Mouse (Mus musculus) layer of hippocampus, adult 9-10 months (tissue): ENCODE measurements around the gene Ltbp1.
"Not testable (repeated sequence)": the region's sequence is repeated elsewhere in the genome, so short reads cannot be mapped to it uniquely, and the experiment has no call there.

Source experiments
- DNase-seq: peaks from one replicate; pipeline ENCODE4 v3.0.0; 2022; ENCODE audit warnings: low spot score

Gene Ltbp1

DNA sequence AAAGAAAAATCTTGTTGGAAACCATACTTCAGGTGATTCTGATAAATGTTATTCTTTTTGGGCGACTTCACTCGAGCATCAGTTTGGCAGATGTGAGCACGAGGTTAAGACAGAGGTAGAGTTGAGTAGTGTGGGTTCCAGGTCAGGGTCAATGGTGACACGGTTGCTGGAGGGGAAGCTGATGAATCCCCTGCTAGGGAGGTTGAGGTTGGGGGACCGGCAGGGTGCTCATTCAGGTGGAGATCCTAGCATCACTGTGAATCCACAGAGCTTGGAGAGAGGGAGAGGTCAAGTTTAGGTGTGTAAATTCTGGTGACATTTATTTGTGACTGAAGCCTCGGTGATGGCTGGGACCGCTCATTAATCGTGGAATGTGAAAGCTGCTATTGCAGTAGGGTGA lies 110.2 kb downstream of the Ltbp1 start:
- no peak for DNase-seq

DNA sequence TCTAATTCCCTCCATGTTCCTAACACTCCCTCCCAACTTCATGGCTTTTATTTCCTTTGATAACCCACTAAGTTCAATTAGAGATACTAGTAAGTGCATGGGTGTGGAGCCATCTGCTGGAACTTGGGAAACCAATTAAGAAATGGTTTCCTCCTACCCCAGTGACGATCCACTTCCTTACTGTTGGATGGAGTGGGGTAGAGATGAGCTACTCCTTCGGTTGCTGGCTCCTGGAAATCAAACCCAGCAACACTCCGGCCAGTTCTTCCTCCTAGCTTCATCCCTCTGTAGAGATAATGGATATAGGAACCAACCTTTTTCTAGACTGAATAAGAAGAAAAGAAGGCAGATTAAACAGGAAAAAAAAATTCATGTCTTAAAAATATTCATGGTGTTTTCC lies 113.5 kb downstream of the Ltbp1 start:
- no peak for DNase-seq

DNA sequence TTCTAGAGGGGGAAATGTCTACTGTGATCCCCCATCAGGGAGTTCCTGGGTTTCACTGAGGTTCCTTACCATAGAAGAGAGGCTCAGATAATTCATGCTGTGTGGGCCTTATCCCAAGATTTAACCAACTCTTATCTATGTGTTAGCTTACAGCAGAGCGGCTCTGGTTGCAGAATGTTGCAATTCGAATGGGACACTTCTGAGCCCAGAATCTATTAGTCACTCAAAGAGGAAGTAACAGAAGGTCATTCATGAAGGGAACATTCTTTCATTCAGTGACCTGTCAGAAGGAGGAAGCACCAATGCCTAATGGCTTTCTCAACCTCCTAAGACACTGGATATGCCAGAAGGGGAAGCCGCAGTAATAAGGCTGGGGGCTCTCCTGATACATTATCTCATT lies 114.1 kb downstream of the Ltbp1 start:
- DNase-seq = no peak

DNA sequence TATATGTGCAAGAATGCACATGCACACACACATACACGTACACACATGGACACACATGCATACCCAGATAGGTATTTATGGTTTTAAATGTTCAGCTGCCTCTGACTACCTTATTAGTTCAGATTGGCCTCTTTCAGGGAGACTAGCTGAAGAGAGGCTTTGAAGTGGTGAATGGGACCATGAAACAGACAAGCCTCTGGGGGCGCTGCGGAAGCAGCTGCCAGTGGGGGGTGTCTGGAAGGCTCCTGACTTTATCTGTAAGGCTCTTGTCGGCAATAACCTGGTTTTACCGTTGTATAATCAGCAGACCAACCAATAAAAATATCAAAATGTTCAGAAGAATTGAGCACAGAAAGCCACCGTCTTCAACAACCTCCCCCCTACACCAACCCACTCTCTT lies 114.7 kb downstream of the Ltbp1 start:
- no peak for DNase-seq

DNA sequence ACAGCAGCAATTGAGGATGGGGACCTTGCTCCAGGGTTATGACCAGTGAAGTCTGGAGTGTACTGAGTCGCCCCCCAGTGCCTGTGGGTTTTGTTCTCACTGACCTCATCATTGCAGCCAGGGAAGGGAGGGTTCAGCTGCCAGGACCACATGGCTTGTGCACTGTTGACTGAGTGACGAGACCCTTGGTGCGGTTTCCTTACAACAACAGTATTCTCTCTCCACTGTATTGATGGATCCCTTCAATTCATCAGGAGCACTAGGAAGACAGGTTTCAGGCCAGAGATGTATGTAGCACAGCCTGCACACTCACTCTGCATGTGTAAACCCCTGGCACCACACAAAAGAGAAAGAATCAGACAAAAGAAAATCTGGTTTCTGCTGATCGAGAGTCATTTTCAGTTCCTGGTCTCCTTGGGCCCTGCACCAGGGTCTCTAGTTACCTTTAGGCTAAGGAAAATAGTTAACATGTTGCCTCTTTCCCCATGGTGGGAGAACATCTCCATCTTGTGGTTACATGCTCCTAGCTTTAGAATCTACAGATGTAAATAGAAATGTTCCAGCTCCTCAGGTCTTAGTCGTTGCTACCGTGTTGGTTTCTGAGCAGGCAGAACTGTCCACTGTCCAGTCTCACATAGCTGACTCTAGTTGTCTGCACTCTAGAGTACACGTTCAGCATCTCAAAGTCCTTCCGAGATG lies 117.4 kb downstream of the Ltbp1 start:
- no peak for DNase-seq

DNA sequence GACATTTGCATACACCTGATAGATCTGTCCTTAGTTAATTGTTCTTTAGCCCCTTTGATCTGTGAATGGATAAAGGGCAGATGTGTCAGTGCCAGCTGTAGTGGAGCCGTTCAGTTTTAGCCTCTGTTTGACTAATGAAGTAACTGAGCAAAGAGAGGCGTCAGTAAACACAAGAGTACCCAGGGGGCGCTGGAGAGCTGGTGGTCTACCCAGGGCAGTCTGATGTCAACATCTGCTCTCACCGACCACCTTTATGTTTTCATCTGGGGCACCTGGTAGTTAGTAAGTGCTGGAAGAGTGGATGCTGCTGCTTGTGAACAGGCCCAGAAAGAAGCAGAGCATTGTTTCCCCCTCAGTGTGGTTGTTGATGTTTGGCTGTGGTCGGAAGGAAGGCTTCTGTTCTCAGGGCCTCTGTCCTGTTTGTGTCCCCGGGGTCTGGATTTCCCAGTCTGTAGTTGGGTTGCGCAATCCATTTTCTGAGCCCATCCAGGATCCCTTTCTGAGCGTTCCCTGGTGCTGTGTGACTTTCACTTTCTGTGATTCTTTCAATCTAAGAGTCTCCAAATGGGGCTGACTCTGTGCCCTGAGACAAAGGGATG lies 123.1 kb downstream of the Ltbp1 start:
- no peak for DNase-seq

DNA sequence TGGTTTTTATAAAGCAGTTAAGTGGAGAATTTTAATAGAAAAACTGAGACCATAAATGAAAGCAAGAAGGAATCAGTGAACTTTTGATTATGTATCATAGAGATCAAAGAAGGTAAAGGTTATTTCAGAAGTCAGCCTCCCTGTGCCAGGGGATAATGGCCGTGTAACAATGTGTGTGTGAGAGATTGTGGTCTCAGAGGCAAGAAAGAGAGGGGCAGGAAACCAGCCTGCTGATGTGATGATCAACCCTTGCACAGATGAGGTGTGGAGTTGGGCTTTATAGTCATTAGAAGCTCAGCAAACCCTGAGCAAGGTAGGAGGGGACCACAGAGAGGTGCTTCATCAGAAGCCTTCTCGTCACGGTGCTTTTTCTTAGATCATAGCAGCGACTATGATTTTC lies 128.6 kb downstream of the Ltbp1 start:
- no peak for DNase-seq

DNA sequence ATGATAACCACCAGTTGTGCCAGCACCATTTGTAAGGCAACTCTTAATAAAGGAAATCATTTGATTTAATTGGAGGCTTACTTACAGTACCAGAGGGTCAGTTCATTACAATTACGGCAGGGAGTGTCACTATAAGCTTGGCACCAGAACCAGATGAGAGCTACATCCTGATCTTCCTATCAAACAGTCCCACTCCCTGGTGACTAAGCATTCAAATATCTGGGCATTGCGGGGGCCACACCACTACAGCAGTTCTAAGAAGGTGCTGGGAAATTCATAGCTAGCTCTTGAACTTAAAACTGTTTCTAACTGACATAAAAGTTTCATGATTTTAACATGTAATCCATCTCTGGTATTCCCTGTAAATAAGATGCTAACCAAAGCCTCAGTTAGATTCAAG lies 134.4 kb downstream of the Ltbp1 start:
- DNase-seq = no peak

DNA sequence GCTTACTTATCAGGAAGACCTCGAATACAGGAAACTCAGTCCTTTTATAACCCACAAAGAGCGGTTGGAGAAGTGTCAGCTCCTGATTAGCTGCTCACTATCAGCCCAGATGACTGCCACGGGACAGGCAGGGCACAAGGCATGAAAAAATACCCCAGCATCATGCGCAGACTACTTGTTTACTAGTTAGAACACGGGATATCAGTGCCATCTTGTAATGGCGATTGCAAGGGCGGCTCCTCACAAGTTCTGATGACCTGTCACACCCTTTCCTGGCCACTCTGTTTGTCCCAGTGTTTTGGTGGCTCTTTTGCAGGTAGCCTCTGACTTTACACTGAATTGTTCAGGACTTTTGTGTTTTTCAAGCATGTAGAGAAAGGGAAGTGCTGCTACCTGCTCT lies 137.5 kb downstream of the Ltbp1 start:
- DNase-seq = not testable (repeated sequence)

DNA sequence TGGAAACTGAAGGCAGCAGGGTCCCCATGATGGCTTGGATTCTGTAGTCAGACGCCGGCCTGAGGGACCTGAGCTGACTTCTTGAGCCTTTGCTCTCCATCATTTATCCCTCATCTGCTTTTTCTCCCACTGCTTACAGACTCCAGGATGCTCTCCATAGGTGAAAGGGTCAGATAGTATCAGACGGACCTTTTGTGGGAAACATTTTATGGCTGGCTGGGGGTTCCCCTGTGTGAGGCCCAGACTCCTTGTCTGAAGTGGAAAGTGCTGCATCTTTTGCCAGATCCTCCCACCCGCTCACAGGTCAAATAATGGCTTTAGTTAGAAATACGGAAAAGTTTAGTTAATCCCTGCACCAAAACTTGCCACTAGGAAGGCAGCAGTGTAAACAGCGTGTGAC lies 138.6 kb downstream of the Ltbp1 start:
- no peak for DNase-seq

DNA sequence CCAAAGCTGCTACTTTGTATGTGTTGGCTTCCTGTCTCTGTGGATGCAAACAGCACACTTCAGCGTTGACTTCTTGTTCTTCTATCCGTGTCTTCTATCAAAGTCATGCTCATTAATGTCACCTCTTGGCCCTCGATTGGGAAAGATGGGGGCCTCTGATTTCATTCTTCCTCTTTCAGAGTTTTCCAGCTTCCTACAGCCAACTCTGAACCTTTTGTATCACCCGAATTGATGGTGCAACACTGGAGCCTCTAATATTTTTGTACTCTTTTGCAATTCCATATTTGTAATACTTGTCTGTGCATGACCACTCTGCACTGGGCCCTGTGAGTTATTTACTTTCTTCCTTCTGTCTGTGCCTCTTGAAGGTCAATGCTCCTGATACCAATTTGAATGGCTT lies 141.8 kb downstream of the Ltbp1 start:
- DNase-seq = no peak

DNA sequence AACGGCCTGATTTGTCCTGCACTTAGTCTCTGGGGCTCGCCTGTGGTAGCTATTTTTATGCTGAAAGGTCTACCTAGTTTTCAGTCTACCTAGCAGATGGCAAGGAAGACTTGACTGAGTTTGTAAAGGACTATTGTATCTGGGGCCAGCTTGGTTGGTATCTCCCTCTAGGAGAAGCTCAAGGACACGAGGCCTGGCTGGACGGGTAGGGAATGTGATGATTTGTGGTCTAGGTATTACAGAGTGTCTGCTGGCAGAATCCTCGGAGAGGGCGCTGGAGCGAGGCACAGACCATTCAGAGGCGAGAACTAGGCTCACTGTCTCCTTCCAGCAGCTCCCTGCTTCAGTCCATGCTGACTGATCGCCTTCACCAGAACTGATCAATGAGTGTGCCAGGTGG lies 146.4 kb downstream of the Ltbp1 start:
- DNase-seq = no peak

DNA sequence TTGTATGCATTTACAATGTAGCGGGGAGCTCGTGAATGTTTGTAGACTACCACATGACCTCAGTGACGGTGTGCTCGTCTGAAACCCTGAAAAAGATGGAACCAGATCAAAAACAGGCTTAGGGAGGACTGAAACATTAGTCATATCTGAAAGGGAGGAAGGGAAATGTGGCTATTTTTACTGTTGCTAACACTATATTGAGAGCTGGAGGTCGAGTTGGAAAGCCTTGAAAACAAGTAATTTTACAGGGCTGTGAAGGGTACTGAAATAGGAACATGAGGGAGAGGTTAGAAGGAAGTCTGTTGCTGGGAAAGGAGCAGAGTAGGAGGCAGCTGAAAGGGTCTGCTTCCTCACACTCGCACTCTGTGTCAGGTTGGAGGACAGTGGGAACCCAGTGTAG lies 147.7 kb downstream of the Ltbp1 start:
- no peak for DNase-seq

DNA sequence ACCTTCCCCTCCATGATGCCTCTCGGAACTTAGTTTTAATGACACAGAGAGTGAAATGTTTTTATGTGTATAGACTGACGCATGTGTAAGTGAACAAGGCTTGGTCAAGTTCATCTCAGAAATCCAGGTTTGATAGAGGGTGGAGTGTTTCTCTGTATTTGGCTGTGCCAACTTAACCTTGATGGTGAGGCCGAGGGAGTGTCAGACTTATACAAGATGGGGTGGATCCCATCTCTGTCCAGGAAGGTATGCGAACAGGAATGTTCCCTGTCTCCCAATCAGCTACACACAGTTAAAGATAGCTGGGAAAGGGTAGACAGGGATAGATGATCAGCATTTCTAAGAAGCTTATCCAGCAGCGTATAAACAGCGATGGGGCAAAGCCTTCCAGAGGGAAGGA lies 153.0 kb downstream of the Ltbp1 start:
- DNase-seq = no peak

DNA sequence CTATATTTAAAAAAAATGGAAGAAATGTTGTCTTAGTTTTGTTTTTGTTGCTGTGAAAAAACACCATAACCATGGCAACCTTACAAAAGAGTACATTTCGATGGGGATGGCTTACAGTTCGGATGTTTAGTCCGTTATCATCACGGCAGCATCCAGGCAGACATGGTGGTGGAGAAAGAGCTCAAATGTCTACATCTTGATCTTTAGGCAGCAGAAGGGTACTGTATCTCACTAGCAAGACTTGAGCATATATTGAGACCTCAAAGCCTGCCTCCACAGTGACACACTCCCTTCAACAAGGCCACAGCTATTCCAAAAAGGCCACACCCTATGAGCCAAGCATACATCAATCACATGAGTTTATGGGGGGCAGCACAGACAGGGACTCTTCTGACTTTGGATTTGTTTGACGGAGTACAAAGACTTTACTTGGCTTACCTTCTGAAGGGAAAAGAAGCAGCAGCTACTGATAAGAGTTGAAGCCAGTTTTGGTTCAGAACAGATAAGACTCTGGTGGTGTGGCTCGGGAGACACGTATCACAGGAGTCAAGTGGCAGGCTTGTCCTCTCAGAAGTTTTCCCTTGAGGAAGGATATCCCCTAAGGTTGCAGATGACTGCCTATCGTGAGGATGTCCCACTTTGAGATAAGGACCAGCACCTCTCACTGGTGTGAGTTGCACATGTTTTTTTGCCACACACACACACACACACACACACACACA lies 153.9 kb downstream of the Ltbp1 start:
- no peak for DNase-seq

DNA sequence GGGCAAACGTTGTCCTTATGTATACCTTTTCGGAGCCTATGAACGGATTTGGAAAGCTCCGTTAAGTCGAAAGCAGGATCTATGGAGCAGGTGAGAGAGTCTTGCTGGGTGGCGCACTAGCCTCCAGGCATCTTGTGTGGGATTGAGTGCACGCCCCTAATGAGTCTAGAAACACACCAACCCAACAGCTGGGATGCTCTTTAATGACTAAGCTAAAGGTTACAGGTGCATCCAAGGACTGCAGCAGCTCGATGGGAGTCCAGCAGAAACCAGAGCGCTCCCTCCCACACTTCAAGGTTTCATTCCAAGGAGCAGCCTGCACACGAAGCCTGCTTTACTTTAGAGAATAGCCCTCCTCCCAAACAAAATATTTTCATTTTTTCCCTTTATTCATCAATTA lies 155.7 kb downstream of the Ltbp1 start:
- no peak for DNase-seq

DNA sequence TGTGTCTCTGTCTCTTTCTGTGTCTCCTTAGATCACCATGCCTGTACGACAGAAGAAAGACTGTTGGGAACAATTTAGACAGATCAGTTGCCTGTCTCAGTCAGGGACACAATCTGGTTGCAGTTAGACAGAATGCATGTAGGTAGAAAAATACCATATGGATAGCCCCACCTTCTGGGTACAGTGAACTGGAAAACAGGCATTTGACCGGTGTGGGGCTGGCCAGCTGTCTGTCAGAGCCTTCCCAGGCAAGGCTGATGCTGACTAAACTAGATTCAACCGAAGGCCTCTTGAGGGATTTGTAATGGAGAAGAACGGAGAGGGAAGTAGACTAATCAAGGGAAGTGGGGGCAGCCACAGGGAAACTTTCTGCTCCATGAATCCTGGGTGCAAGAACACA lies 156.6 kb downstream of the Ltbp1 start:
- DNase-seq = no peak

DNA sequence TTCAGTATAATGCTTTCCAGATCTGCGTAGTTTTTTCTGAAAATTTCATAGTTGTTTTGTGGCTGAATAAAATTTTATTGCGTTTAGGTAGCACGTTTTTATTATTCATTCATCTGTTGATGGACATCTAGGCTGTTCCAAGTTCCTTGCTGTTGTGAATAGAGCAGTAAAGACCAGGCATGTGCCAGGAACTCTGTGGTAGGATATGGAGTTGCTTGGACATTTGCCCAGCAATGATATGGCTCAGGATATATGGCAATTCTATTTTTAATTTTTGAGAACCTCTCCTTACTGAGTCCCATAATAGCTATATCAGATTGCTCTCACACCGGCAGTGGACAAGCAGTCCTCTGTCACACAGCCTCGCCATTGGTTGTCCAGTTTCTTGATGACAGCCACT lies 159.2 kb downstream of the Ltbp1 start:
- no peak for DNase-seq

DNA sequence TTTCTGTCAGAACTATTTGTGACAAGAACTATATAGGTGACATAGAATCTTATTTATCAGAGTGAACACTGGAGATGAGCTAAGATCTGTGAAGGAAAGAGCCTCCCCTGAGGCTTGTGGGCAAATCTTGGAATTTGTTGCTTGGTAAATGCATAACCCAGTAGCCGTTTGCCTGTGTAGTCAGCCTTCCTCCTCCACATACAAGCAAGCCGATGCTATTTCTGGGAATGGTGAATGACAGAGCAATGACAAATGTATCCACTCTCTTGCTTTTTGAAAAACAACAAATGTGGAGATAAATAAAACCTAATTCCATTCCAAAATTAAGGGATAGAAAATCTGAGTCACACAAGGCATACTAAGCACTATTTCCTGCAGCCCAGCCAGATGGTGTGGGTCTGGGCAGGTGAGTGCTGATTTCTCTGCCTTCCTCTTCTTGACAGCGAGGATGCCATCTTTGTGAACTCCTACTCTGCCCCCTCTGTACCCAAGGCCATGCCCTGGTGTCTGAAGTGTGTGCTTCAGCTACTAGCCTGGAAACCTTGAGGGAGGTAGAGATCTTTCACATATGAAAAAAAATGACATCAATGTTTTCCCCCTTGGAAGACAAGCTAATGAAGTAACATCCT lies 163.3 kb downstream of the Ltbp1 start:
- no peak for DNase-seq

DNA sequence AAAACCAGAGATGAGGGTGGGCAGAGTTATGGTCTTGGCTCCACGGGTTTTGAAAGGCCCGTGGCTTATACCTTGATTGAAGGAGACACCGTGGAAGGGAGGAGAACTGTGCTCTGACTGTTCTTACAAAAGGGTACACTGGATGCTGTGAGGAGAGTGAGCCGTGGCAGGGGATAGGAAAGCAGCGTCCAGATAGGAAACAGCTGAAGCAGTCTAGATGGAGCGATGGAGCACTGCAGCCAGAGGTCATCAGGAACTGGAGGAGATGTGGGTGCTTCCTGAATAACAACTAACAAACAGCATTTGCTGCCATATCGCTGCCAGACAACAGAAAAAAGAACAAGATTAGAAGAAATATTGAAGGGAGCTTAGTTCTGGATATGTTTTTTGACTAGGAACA lies 166.3 kb downstream of the Ltbp1 start:
- no peak for DNase-seq

DNA sequence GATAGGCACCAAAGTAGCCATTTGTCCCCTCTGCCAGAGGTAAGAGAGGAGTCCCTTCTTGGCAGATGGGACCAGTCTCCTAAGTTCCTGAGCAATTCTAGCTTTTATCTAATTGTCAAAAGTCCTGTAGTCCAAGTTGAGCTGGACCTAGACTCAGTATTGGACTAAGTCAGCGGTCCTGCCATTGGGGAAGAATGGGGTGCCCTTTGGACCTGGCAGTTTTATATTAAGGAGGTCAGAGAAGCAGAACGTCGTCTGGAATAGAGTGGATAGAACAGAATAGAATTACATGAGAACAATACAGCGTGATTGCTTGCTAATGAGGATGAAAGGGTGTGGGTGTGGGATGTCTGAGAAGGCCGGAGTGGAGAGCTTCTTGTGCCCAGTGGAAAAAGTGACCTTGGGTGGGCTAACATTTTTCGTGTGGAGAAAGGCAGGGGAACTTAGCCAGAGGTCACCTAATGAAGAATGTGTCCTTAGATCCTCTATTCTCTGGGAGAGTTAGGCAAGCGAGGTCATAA lies 167.4 kb downstream of the Ltbp1 start:
- DNase-seq = no peak

DNA sequence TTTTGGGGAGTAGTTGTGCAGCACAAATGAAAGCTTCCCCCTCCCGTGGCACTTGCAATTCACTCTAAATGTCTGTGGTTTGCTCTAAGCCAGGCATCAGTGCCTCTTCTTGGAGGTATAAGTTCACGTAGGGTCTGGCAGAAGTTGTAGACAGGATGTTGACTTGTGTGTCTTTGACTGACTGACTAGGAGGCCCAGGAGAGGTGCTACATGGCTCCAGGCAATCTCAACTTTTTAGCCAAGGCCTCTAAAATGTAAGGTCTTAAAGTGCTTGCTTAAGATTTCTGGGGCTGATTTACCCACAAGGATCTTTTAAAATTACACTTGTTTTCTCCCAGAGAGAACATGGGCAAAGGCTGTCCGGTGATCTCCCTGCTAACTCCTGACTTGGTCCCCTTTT lies 169.1 kb downstream of the Ltbp1 start:
- no peak for DNase-seq
